Mouse (Mus musculus) cerebellum, adult 9-10 months (tissue): ENCODE results near the gene Vmn2r23.
"Not testable (repeated sequence)": the region's sequence is repeated elsewhere in the genome, so short reads cannot be mapped to it uniquely, and the experiment has no call there.

Experiments
- DNase-seq: peaks from one replicate; pipeline ENCODE4 v3.0.0; 2022

Gene Vmn2r23

GRCm38 (mm10) chr6:123702370-123702769, at the start of gene Vmn2r23:
Gene Vmn2r23, plus strand, starts transcription at chr6:123702670.
- DNase-seq = no peak

- DNase-seq = peak; percentile 6
Observed at GRCm38 (mm10) chr6:123657040-123657439, 45.4 kb upstream of the Vmn2r23 start.

- not testable (repeated sequence) for DNase-seq
Observed at GRCm38 (mm10) chr6:123696639-123697038, 5.8 kb upstream of the Vmn2r23 start.

GRCm38 (mm10) chr6:123697213-123697612, 5.3 kb upstream of the Vmn2r23 start:
- no peak for DNase-seq

DNA sequence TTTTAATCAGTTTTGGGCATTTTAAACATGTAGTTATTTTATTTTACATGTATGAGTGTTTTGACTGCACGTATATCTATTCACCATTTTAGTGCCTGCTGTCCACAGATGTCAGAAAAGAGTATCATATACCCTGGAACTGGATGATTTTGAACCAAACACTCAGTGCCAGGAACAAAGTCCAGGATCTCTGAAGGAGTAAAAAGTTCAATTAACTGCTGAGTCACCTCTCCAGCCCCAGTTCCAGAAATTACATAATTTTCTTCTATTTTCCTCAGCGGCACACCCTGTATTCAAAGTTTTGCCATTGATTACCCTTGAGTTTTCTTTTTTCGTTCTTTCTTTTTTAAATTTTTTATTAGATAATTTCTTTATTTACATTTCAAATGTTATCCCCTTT, 67.6 kb downstream of the Vmn2r23 start:
- DNase-seq = no peak

GRCm38 (mm10) chr6:123778579-123778978, 76.1 kb downstream of the Vmn2r23 start, which contains the start of gene Vmn2r24:
Gene Vmn2r24, plus strand, starts transcription at chr6:123778879.
- DNase-seq = no peak

GRCm38 (mm10) chr6:123784857-123785256, 82.4 kb downstream of the Vmn2r23 start:
- no peak for DNase-seq

- DNase-seq = no peak
Observed at GRCm38 (mm10) chr6:123793746-123794145, 91.3 kb downstream of the Vmn2r23 start.
